Mouse (Mus musculus): ENCODE measurements around the gene Slc22a8.

The Slc22a8 gene

GRCm38 (mm10) chr19:8601922-8602321, 10.9 kb downstream of the Slc22a8 start:
- no peak for DNase-seq

GRCm38 (mm10) chr19:8602914-8603313, 11.9 kb downstream of the Slc22a8 start:
- DNase-seq: no peak

- DNase-seq: no peak
Measured at GRCm38 (mm10) chr19:8604536-8605240, 13.6 kb downstream of the Slc22a8 start.

GRCm38 (mm10) chr19:8605241-8605558, 14.1 kb downstream of the Slc22a8 start:
- DNase-seq: no peak

- DNase-seq: no peak
Measured at GRCm38 (mm10) chr19:8611358-8612123, 20.5 kb downstream of the Slc22a8 start.

GRCm38 (mm10) chr19:8613111-8613510, 22.1 kb downstream of the Slc22a8 start:
- DNase-seq: no peak

- no peak for DNase-seq
Measured at GRCm38 (mm10) chr19:8614343-8614742, 23.3 kb downstream of the Slc22a8 start.

GRCm38 (mm10) chr19:8616314-8616713, 25.3 kb downstream of the Slc22a8 start:
- no peak for DNase-seq

- DNase-seq: no peak
Measured at GRCm38 (mm10) chr19:8617904-8618303, 26.9 kb downstream of the Slc22a8 start, which contains the start of gene Slc22a6. Gene Slc22a6, plus strand, starts transcription at chr19:8618039.

GRCm38 (mm10) chr19:8621098-8621497, 30.0 kb downstream of the Slc22a8 start:
- no peak for DNase-seq

GRCm38 (mm10) chr19:8630249-8630648, 39.2 kb downstream of the Slc22a8 start:
- DNase-seq: no peak

- DNase-seq: no peak
Measured at GRCm38 (mm10) chr19:8630826-8631225, 39.8 kb downstream of the Slc22a8 start.

GRCm38 (mm10) chr19:8632029-8632428, 41.0 kb downstream of the Slc22a8 start:
- no peak for DNase-seq

GRCm38 (mm10) chr19:8642086-8642485, 51.0 kb downstream of the Slc22a8 start:
- no peak for DNase-seq

GRCm38 (mm10) chr19:8646393-8646792, 55.3 kb downstream of the Slc22a8 start:
- no peak for DNase-seq

GRCm38 (mm10) chr19:8655833-8656232, 64.8 kb downstream of the Slc22a8 start:
- no peak for DNase-seq

- no peak for DNase-seq
Measured at GRCm38 (mm10) chr19:8656341-8656740, 65.3 kb downstream of the Slc22a8 start.
